Mouse (Mus musculus) MEL (cell line): ENCODE measurements around the gene Prr5. TPM values are rescaled to one million over a fixed set of nuclear protein-coding genes. Genes with fewer than 3 reads are reported as not detected.

Source experiments
- DNase-seq: peaks from one replicate; pipeline ENCODE4 v3.0.0; 2011; ENCODE audit warnings: low read depth, low spot score
- H3K27ac ChIP-seq: 2 replicates; pipeline ENCODE4 v1.5.1; 2012; ENCODE audit warnings: low read depth, mild to moderate bottlenecking, control low read depth, low read length, moderate library complexity; ENCODE audit not compliant: control insufficient read depth
- H3K27me3 ChIP-seq, 2 experiments: fragments of 150-350 bp in 1 of 2; sonication (generic) in 1 of 2; 2 replicates each; pipeline ENCODE4 v1.6.1; 2012; ENCODE audit warnings: low read length in 2 of 2, mild to moderate bottlenecking in 2 of 2, improper control_type of control experiment in 1 of 2, moderate library complexity in 1 of 2; ENCODE audit not compliant: insufficient read depth in 2 of 2, control insufficient read depth in 1 of 2
- H3K36me3 ChIP-seq, 2 experiments: 2 replicates each; pipeline ENCODE4 v1.6.1; 2012 to 2014; ENCODE audit warnings: low read length in 2 of 2, improper control_type of control experiment in 1 of 2, inconsistent platforms in 1 of 2, mild to moderate bottlenecking in 1 of 2; ENCODE audit not compliant: insufficient read depth in 2 of 2, control insufficient read depth in 1 of 2
- H3K4me1 ChIP-seq, 2 experiments: fragments of 150-350 bp in 1 of 2; sonication (generic) in 1 of 2; 2 replicates each; pipeline ENCODE4 v1.6.1; 2012; ENCODE audit warnings: low read length in 2 of 2, improper control_type of control experiment in 1 of 2, mild to moderate bottlenecking in 1 of 2; ENCODE audit not compliant: insufficient read depth in 2 of 2, control insufficient read depth in 1 of 2
- H3K4me3 ChIP-seq, 2 experiments: fragments of 150-350 bp in 1 of 2; sonication (generic) in 1 of 2; 2 replicates each; pipeline ENCODE4 v1.5.1; 2012; ENCODE audit warnings: low read depth in 2 of 2, low read length in 2 of 2, mild to moderate bottlenecking in 2 of 2, moderate library complexity in 2 of 2, control low read depth in 1 of 2, improper control_type of control experiment in 1 of 2; ENCODE audit not compliant: control insufficient read depth in 1 of 2, insufficient read depth in 1 of 2
- H3K79me2 ChIP-seq: 2 replicates; pipeline ENCODE4 v1.6.1; 2012; ENCODE audit warnings: mild to moderate bottlenecking, low read length, moderate library complexity; ENCODE audit not compliant: control insufficient read depth, poor library complexity, insufficient read depth
- H3K9ac ChIP-seq: 2 replicates; pipeline ENCODE4 v1.6.1; 2012; ENCODE audit warnings: low read depth, mild to moderate bottlenecking, control low read depth, low read length, moderate library complexity; ENCODE audit not compliant: control insufficient read depth, poor library complexity, severe bottlenecking
- H3K9me3 ChIP-seq: fragments of 150-350 bp; sonication (generic); replicated peaks from 2 replicates; pipeline ENCODE4 v1.6.1; 2012; ENCODE audit warnings: mild to moderate bottlenecking, low read length, improper control_type of control experiment, moderate library complexity; ENCODE audit not compliant: insufficient read depth
- CHD2 ChIP-seq: IDR thresholded peaks from 2 replicates; pipeline ENCODE4 v1.6.1; 2011; ENCODE audit warnings: low read length, improper control_type of control experiment
- CTCF ChIP-seq, 3 experiments: IDR thresholded peaks in 2 of 3; conservative IDR thresholded peaks in 1 of 3; 2 replicates each; pipeline ENCODE4 v1.5.1; 2011 to 2012; ENCODE audit warnings: low read length in 3 of 3, low read depth in 2 of 3, mild to moderate bottlenecking in 2 of 3, improper control_type of control experiment in 1 of 3, inconsistent platforms in 1 of 3, mixed read lengths in 1 of 3, moderate library complexity in 1 of 3; ENCODE audit not compliant: control insufficient read depth in 1 of 3, insufficient read depth in 1 of 3, poor library complexity in 1 of 3, severe bottlenecking in 1 of 3
- E2F4 ChIP-seq: IDR thresholded peaks from 2 replicates; pipeline ENCODE4 v1.6.1; 2011; ENCODE audit warnings: low read depth, low read length, improper control_type of control experiment, borderline replicate concordance
- ELF1 ChIP-seq: IDR thresholded peaks from 2 replicates; pipeline ENCODE4 v1.6.1; 2014; ENCODE audit warnings: low read depth, mild to moderate bottlenecking, inconsistent platforms, low read length, improper control_type of control experiment, moderate library complexity
- EP300 ChIP-seq, 2 experiments: IDR thresholded peaks; 2 replicates each; pipeline ENCODE4 v1.6.1; 2011; ENCODE audit warnings: improper control_type of control experiment in 2 of 2, low read length in 2 of 2, low read depth in 1 of 2, mild to moderate bottlenecking in 1 of 2
- ETS1 ChIP-seq: IDR thresholded peaks from 2 replicates; pipeline ENCODE4 v1.6.1; 2012; ENCODE audit warnings: low read depth, mild to moderate bottlenecking, inconsistent platforms, low read length, improper control_type of control experiment, moderate library complexity
- GABPA ChIP-seq: IDR thresholded peaks from 2 replicates; pipeline ENCODE4 v1.6.1; 2012; ENCODE audit warnings: low read depth, mild to moderate bottlenecking, inconsistent platforms, low read length, improper control_type of control experiment, moderate library complexity
- HCFC1 ChIP-seq: IDR thresholded peaks from 2 replicates; pipeline ENCODE4 v1.6.1; 2012; ENCODE audit warnings: low read depth, mild to moderate bottlenecking, inconsistent platforms, low read length, improper control_type of control experiment, moderate library complexity
- KAT2A ChIP-seq: conservative IDR thresholded peaks from 2 replicates; pipeline ENCODE4 v1.6.1; 2012; ENCODE audit warnings: low read depth, low read length, improper control_type of control experiment, inconsistent platforms
- MAX ChIP-seq: IDR thresholded peaks from 2 replicates; pipeline ENCODE4 v1.6.1; 2011; ENCODE audit warnings: low read length, improper control_type of control experiment
- MAZ ChIP-seq: IDR thresholded peaks from 2 replicates; pipeline ENCODE4 v1.6.1; 2012; ENCODE audit warnings: low read depth, mild to moderate bottlenecking, inconsistent platforms, low read length, improper control_type of control experiment
- MXI1 ChIP-seq: IDR thresholded peaks from 2 replicates; pipeline ENCODE4 v1.6.1; 2011; ENCODE audit warnings: mild to moderate bottlenecking, low read depth, low read length, improper control_type of control experiment
- MYC ChIP-seq: IDR thresholded peaks from 2 replicates; pipeline ENCODE4 v1.6.1; 2011; ENCODE audit warnings: low read depth, mild to moderate bottlenecking, low read length, improper control_type of control experiment, moderate library complexity
- NELFE ChIP-seq: IDR thresholded peaks from 2 replicates; pipeline ENCODE4 v1.6.1; 2011; ENCODE audit warnings: low read depth, low read length, improper control_type of control experiment
- NRF1 ChIP-seq: IDR thresholded peaks from 2 replicates; pipeline ENCODE4 v1.6.1; 2014; ENCODE audit warnings: low read depth, mild to moderate bottlenecking, inconsistent platforms, low read length, improper control_type of control experiment, moderate library complexity; ENCODE audit not compliant: poor library complexity, insufficient read depth, severe bottlenecking
- POLR2A ChIP-seq, 2 experiments: IDR thresholded peaks; 2 replicates each; pipeline ENCODE4 v1.6.1; 2011 to 2012; ENCODE audit warnings: low read length in 2 of 2, mild to moderate bottlenecking in 2 of 2, control low read depth in 1 of 2, improper control_type of control experiment in 1 of 2, low read depth in 1 of 2, moderate library complexity in 1 of 2; ENCODE audit not compliant: control insufficient read depth in 1 of 2, insufficient read depth in 1 of 2, poor library complexity in 1 of 2
- POLR2AphosphoS5 ChIP-seq: IDR thresholded peaks from 2 replicates; pipeline ENCODE4 v1.6.1; 2012; ENCODE audit warnings: low read depth, borderline replicate concordance, mild to moderate bottlenecking, inconsistent platforms, low read length, moderate library complexity, mixed read lengths
- RCOR1 ChIP-seq: IDR thresholded peaks from 2 replicates; pipeline ENCODE4 v1.6.1; 2012; ENCODE audit warnings: low read depth, mild to moderate bottlenecking, inconsistent platforms, low read length, improper control_type of control experiment
- SIN3A ChIP-seq: IDR thresholded peaks from 2 replicates; pipeline ENCODE4 v1.6.1; 2012; ENCODE audit warnings: low read length, improper control_type of control experiment, inconsistent platforms
- SMC3 ChIP-seq: IDR thresholded peaks from 2 replicates; pipeline ENCODE4 v1.6.1; 2011; ENCODE audit warnings: low read depth, low read length, improper control_type of control experiment
- TBP ChIP-seq: IDR thresholded peaks from 2 replicates; pipeline ENCODE4 v1.8.0; 2011; ENCODE audit warnings: low read depth, low read length, improper control_type of control experiment
- TCF12 ChIP-seq: IDR thresholded peaks from 2 replicates; pipeline ENCODE4 v1.6.1; 2014; ENCODE audit warnings: low read depth, mild to moderate bottlenecking, inconsistent platforms, low read length, improper control_type of control experiment, moderate library complexity
- UBTF ChIP-seq: IDR thresholded peaks from 2 replicates; pipeline ENCODE4 v1.6.1; 2012; ENCODE audit warnings: low read depth, mild to moderate bottlenecking, inconsistent platforms, low read length, improper control_type of control experiment, moderate library complexity, borderline replicate concordance; ENCODE audit not compliant: insufficient read depth
- ZC3H11A ChIP-seq: IDR thresholded peaks from 2 replicates; pipeline ENCODE4 v1.6.1; 2012; ENCODE audit warnings: low read depth, mild to moderate bottlenecking, inconsistent platforms, low read length, improper control_type of control experiment
- ZMIZ1 ChIP-seq: IDR thresholded peaks from 2 replicates; pipeline ENCODE4 v1.6.1; 2012; ENCODE audit warnings: low read depth, mild to moderate bottlenecking, inconsistent platforms, low read length, improper control_type of control experiment, moderate library complexity
- ZNF384 ChIP-seq: IDR thresholded peaks from 2 replicates; pipeline ENCODE4 v1.6.1; 2012; ENCODE audit warnings: low read depth, mild to moderate bottlenecking, inconsistent platforms, low read length, improper control_type of control experiment
- polyA plus RNA-seq, 2 experiments: library from polyadenylated mRNA; stranded (reverse) in 1 of 2; unstranded in 1 of 2; fragments of >175 nt in 1 of 2; fragments of >200 nt in 1 of 2; gene quantifications; 2 replicates each; pipeline versions ENCODE4 v1.2.1 to v1.2.4; 2012; ENCODE audit warnings: low replicate concordance in 2 of 2, low read depth in 1 of 2; ENCODE audit not compliant: insufficient read length in 2 of 2, insufficient read depth in 1 of 2, missing spikeins in 1 of 2
- total RNA-seq: library from RNA; depleted of rRNA; stranded (reverse); fragments of 300-350 nt; gene quantifications from 2 replicates; pipeline ENCODE4 v1.2.3, GENCODE M21; 2012

Gene Prr5
- total and polyA plus RNA-seq, 3 experiments: not detected

DNA sequence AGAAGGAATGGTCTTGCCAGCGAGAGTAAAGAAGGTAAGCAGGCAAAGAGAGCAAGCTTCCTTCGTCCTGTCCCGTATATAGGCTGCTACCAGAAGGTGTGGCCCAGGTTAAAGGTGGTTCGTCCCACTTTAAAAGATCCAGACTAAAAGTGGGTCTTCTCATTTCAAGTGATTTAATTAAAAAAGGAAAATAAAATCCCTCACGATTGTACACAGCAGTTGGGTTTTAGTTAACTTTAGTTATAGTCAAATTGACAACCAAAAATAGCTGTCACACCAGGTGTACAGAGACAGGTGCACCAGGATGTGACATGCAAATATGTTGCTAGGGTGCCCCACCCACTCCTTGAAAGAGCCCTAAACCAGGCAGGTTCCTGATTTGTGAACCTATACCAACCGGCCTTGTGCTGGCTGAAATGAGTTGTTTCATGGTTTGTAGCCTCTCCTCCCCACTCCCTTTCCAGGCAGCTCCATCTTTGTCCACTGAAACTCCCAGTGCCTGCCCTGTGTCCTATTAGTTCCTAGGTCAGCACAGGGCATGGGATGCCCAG, 36.0 kb downstream of the Prr5 start:
- H3K4me3 ChIP-seq: no peak overlapping the region
- no peaks in the 10 kb centered on the region for H3K27me3 ChIP-seq
- TF ChIP-seq ZMIZ1: no peak
- no peak for TF ChIP-seq MAX
- no peak for TF ChIP-seq POLR2A (IDR thresholded peaks at IDR 0.05; ENCODE audit: control insufficient read depth in 1 of 2, insufficient read depth in 1 of 2, low read depth in 1 of 2, low read length in 2 of 2, poor library complexity in 1 of 2)
- TF ChIP-seq MYC: no peak
- no peak for TF ChIP-seq TCF12
- TF ChIP-seq POLR2AphosphoS5: no peak
- TF ChIP-seq SMC3: no peak
- no peak for TF ChIP-seq UBTF
- no peak for TF ChIP-seq MAZ
- no peak for TF ChIP-seq ZNF384
- no peak for TF ChIP-seq ETS1
- TF ChIP-seq EP300 (IDR thresholded peaks at IDR 0.05; ENCODE audit: low read depth in 1 of 2, low read length in 2 of 2): no peak
- no peak for TF ChIP-seq TBP
- TF ChIP-seq CHD2: no peak
- TF ChIP-seq CTCF (IDR thresholded peaks at IDR 0.05 in 2 of 3, conservative IDR thresholded peaks at IDR 0.05 in 1 of 3; ENCODE audit: control insufficient read depth in 1 of 3, insufficient read depth in 1 of 3, low read depth in 2 of 3, low read length in 3 of 3, poor library complexity in 1 of 3, severe bottlenecking in 1 of 3): no peak
- no peak for TF ChIP-seq NELFE
- TF ChIP-seq E2F4: no peak
- H3K9me3 ChIP-seq: no peaks in the 10 kb centered on the region
- no peaks in the 10 kb centered on the region for H3K4me1 ChIP-seq
- H3K79me2 ChIP-seq: no peaks in the 10 kb centered on the region
- H3K27ac ChIP-seq: no peak overlapping the region
- no peak for DNase-seq
- H3K9ac ChIP-seq: no peak overlapping the region
- no peaks in the 10 kb centered on the region for H3K36me3 ChIP-seq

GRCm38 (mm10) chr15:84706983-84707619, 37.7 kb downstream of the Prr5 start:
- H3K27ac ChIP-seq: no peak overlapping the region
- H3K9me3 ChIP-seq: no peaks in the 10 kb centered on the region
- no peak for TF ChIP-seq ZMIZ1
- no peak for TF ChIP-seq ZC3H11A
- TF ChIP-seq MXI1: no peak
- no peak for TF ChIP-seq KAT2A
- TF ChIP-seq NRF1: no peak
- TF ChIP-seq TBP: no peak
- TF ChIP-seq GABPA: no peak
- TF ChIP-seq HCFC1: no peak
- no peak for TF ChIP-seq SIN3A
- no peak for TF ChIP-seq POLR2AphosphoS5
- TF ChIP-seq RCOR1: no peak
- no peak for TF ChIP-seq EP300 (IDR thresholded peaks at IDR 0.05; ENCODE audit: low read depth in 1 of 2, low read length in 2 of 2)
- TF ChIP-seq ELF1: no peak
- no peak for TF ChIP-seq TCF12
- TF ChIP-seq SMC3: no peak
- DNase-seq: no peak
- no peaks in the 10 kb centered on the region for H3K4me1 ChIP-seq
- H3K36me3 ChIP-seq: no peaks in the 10 kb centered on the region
- no peaks in the 10 kb centered on the region for H3K79me2 ChIP-seq
- H3K4me3 ChIP-seq: no peak overlapping the region
- no peaks in the 10 kb centered on the region for H3K27me3 ChIP-seq
- H3K9ac ChIP-seq: no peak overlapping the region
